Mouse (Mus musculus): ENCODE measurements around the gene Dlg2. TPM values are rescaled to one million over a fixed set of nuclear protein-coding genes. Genes with fewer than 3 reads are reported as not detected.
A peak's percentile ranks its signal among the peaks of the same experiment; 100 is the strongest.

Gene Dlg2
- total RNA-seq, 2 experiments from 2014 or later, result 273 to 318 TPM

GRCm38 (mm10) chr7:91557582-91557981, 1081.1 kb downstream of the Dlg2 start:
- DNase-seq (ENCODE audit: low spot score in 2 of 2), result no peak

GRCm38 (mm10) chr7:91567423-91567822, 1091.0 kb downstream of the Dlg2 start:
- DNase-seq (ENCODE audit: low spot score in 2 of 2), result no peak

- peak in 1 of 2 experiments; percentile 21 for DNase-seq (ENCODE audit: low spot score in 2 of 2)
These were observed 1094.5 kb downstream of the Dlg2 start for GRCm38 (mm10) chr7:91570969-91571368.

GRCm38 (mm10) chr7:91572666-91573065, 1096.2 kb downstream of the Dlg2 start:
- DNase-seq (ENCODE audit: low spot score in 2 of 2), result no peak

- DNase-seq (ENCODE audit: low spot score in 2 of 2), result no peak
These were observed 1096.8 kb downstream of the Dlg2 start for GRCm38 (mm10) chr7:91573321-91573720.

- peak; percentile 25 to 33 for DNase-seq (ENCODE audit: low spot score in 2 of 2)
These were observed 1099.7 kb downstream of the Dlg2 start for GRCm38 (mm10) chr7:91576216-91576615.

GRCm38 (mm10) chr7:91582203-91582602, 1105.7 kb downstream of the Dlg2 start:
- DNase-seq (ENCODE audit: low spot score in 2 of 2), result no peak

- no peak for DNase-seq (ENCODE audit: low spot score in 2 of 2)
These were observed 1107.1 kb downstream of the Dlg2 start for GRCm38 (mm10) chr7:91583566-91583965.

GRCm38 (mm10) chr7:91591261-91592170, 1115.0 kb downstream of the Dlg2 start:
- DNase-seq (ENCODE audit: low spot score in 2 of 2), result no peak

GRCm38 (mm10) chr7:91598549-91598948, 1122.1 kb downstream of the Dlg2 start:
- no peak for DNase-seq (ENCODE audit: low spot score in 2 of 2)

GRCm38 (mm10) chr7:91601307-91601706, 1124.8 kb downstream of the Dlg2 start:
- DNase-seq (ENCODE audit: low spot score in 2 of 2), result no peak

- no peak for DNase-seq (ENCODE audit: low spot score in 2 of 2)
These were observed 1127.1 kb downstream of the Dlg2 start for GRCm38 (mm10) chr7:91603561-91603960.

GRCm38 (mm10) chr7:91653033-91653432, 1176.6 kb downstream of the Dlg2 start:
- DNase-seq (ENCODE audit: low spot score in 2 of 2), result no peak

- peak; percentile 12 to 22 for DNase-seq (ENCODE audit: low spot score in 2 of 2)
These were observed 1183.0 kb downstream of the Dlg2 start for GRCm38 (mm10) chr7:91659498-91659897.

GRCm38 (mm10) chr7:91672236-91673017, 1196.0 kb downstream of the Dlg2 start:
- DNase-seq (ENCODE audit: low spot score in 2 of 2), result peak; percentile 22 to 28

- DNase-seq (ENCODE audit: low spot score in 2 of 2), result no peak
These were observed 1197.9 kb downstream of the Dlg2 start for GRCm38 (mm10) chr7:91674401-91674800.

GRCm38 (mm10) chr7:91677934-91678333, 1201.5 kb downstream of the Dlg2 start:
- DNase-seq (ENCODE audit: low spot score in 2 of 2), result no peak

GRCm38 (mm10) chr7:91687930-91688329, 1211.5 kb downstream of the Dlg2 start:
- no peak for DNase-seq (ENCODE audit: low spot score in 2 of 2)

GRCm38 (mm10) chr7:91689829-91690228, 1213.4 kb downstream of the Dlg2 start:
- DNase-seq (ENCODE audit: low spot score in 2 of 2), result no peak

GRCm38 (mm10) chr7:91709853-91710252, 1233.4 kb downstream of the Dlg2 start:
- peak in 1 of 2 experiments; percentile 53 for DNase-seq (ENCODE audit: low spot score in 2 of 2)

- DNase-seq (ENCODE audit: low spot score in 2 of 2), result no peak
These were observed 1234.7 kb downstream of the Dlg2 start for GRCm38 (mm10) chr7:91711184-91711583.

- DNase-seq (ENCODE audit: low spot score in 2 of 2), result no peak
These were observed 1239.3 kb downstream of the Dlg2 start for GRCm38 (mm10) chr7:91715776-91716175.

Data from layer of hippocampus, postnatal 14 days (tissue).